Mouse (Mus musculus): ENCODE results near the gene Otud1. TPM values are rescaled to one million over a fixed set of nuclear protein-coding genes. Genes with fewer than 3 reads are reported as not detected.

The Otud1 gene
- polyA plus RNA-seq (2015; fragmentation: Nextera tagmentation; extraction: Ambion mirVana): 1.4 TPM in 2 replicates

DNA sequence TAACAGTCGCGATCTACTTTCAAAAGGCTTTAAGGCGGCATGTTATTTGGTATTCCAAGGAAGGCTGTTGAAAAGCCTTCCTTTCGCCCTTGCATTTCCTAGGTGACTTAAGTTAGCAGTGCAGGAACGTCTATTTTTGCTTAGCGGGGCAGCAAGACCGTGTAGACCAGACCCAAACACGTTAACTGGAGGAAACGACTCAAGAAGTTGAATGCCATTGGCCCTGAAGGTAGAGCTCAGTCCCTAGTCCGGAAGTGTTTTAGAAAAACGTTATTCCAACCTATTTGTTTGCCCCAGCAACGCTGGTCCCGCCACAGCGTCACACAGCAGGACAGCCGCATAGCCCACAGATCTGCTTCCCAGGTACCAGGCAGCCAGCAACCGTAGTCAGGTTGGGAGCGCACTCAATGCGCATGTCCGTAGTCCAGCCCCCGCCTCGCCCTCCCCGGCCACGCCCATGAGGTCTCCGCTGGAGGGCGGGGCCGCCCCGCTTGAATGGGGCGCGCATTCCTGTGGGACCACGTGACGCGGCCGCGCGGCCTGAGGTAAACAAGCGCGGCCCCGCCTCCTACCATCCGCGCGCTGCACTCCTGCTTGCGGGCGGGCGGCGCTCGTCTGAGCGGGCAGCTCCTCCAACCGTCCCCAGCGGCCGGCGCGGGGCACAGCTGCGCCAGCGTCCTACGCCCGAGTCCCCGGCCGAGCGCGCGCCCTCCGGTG, at the start of gene Otud1:
Otud1 (plus strand) TSS at position 595 of the 717 bp plus-strand sequence.
- Histone ChIP-seq H3K27ac (ENCODE audit: low read length) (peak within 1 kb of the TSS; percentile 87), H3K4me3 (ENCODE audit: low read length) (peak within 1 kb of the TSS; percentile 77), H3K9me3 (ENCODE audit: low read length) (no peaks in the 10 kb centered on the region), H3K4me1 (ENCODE audit: insufficient read depth, low read length) (peaks cover 7% of the 10 kb centered on the region), H3K4me2 (replicated peaks; ENCODE audit: low read depth, low read length) (peak within 1 kb of the TSS; percentile 88), H3K27me3 (ENCODE audit: insufficient read depth, low read length) (peaks cover 12% of the 10 kb centered on the region), H3K9ac (replicated peaks; ENCODE audit: low read length) (peak within 1 kb of the TSS; percentile 84), H3K36me3 (ENCODE audit: insufficient read depth, low read length) (no peaks in the 10 kb centered on the region)
- 1% methylated on average over 49 of the region's 62 CpGs for whole genome bisulfite sequencing
- ATAC-seq (ENCODE audit: low FRiP score, low TSS enrichment): peak; percentile 99

DNA sequence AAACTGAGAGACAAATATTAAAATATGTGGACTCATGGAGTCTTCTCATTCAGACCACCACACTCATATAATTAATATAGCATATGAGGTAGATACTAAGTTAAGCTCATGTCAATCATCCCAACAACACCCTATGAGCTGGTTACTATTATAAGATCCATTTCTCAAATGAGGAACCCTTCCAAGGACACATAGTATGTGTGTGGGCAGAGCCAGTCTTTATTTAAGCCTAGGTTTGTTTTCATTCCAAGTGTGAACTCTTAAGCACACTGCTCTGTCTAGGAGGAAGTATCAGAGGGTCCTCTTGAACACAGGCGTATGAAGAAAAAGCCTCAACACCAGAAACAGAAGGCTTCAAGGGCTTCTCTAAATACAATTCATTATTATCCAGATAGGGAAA, 49.7 kb upstream of the Otud1 start:
- Histone ChIP-seq H3K27me3 (ENCODE audit: insufficient read depth, low read length) (no peaks in the 10 kb centered on the region), H3K4me2 (replicated peaks; ENCODE audit: low read depth, low read length) (no peak overlapping the region), H3K9ac (replicated peaks; ENCODE audit: low read length) (no peak overlapping the region), H3K27ac (ENCODE audit: low read length) (no peak overlapping the region), H3K36me3 (ENCODE audit: insufficient read depth, low read length) (no peaks in the 10 kb centered on the region), H3K9me3 (ENCODE audit: low read length) (no peaks in the 10 kb centered on the region), H3K4me1 (ENCODE audit: insufficient read depth, low read length) (no peaks in the 10 kb centered on the region), H3K4me3 (ENCODE audit: low read length) (no peak overlapping the region)
- ATAC-seq (ENCODE audit: low FRiP score, low TSS enrichment): no peak
- WGBS: 75% methylated on average over 1 of the region's 1 CpGs

DNA sequence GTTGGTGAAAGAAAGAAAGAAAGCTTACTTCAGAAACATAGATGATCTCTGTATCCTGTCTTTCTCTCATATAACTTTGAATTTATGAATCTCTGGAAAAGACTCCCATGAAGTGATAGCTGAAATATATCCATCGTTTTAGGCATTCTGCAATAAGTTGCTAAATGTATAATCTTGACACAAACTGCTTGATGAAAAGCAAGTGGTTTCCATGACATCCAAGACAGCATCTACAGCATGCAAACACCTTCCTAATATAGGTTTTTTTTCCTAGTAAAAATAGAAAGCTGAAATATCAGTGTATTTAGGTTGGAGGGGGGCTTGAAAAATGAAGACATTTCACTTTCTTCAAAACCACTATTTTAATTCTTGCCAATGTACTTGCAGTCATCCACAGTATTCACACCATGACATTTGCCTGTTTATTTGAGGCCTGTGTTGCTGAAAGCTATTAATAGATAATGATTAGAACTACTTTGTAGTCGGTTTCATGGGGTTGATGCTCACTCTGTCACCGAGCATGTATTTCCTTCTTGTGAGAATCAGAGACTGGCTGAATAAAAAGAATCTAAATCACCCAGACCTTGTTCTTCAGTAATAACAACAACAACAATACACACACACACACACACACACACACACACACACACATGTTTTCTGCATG, 49.0 kb upstream of the Otud1 start:
- Histone ChIP-seq H3K27ac (ENCODE audit: low read length) (no peak overlapping the region), H3K4me3 (ENCODE audit: low read length) (no peak overlapping the region), H3K27me3 (ENCODE audit: insufficient read depth, low read length) (no peaks in the 10 kb centered on the region), H3K4me1 (ENCODE audit: insufficient read depth, low read length) (no peaks in the 10 kb centered on the region), H3K9me3 (ENCODE audit: low read length) (no peaks in the 10 kb centered on the region), H3K36me3 (ENCODE audit: insufficient read depth, low read length) (no peaks in the 10 kb centered on the region), H3K9ac (replicated peaks; ENCODE audit: low read length) (no peak overlapping the region), H3K4me2 (replicated peaks; ENCODE audit: low read depth, low read length) (no peak overlapping the region)
- ATAC-seq (ENCODE audit: low FRiP score, low TSS enrichment): no peak
- 82% methylated on average over 3 of the region's 3 CpGs for WGBS

DNA sequence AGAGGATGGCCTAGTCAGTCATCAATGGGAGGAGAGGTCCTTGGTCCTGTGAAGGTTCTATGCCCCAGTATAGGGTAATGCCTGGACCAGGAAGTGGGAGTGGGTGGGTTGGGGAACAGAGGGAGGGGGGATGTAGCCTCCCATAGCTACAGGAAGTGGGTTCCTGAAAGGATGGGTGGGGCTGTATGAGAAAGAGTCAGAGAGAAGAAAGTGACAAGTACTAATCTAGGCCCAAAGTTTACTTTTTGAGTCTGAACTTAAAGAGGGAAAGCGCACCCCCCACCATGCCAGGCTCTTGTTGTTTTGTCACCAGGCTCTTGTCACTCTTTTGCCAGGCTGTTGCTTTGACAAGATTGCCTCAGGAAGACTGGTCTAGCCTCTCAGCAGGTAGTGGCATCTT, 35.5 kb upstream of the Otud1 start:
- ATAC-seq (ENCODE audit: low FRiP score, low TSS enrichment): no peak
- Histone ChIP-seq H3K4me3 (ENCODE audit: low read length) (no peak overlapping the region), H3K9ac (replicated peaks; ENCODE audit: low read length) (no peak overlapping the region), H3K9me3 (ENCODE audit: low read length) (peaks cover 3% of the 10 kb centered on the region; the same call in 1 of the 2 replicates), H3K27ac (ENCODE audit: low read length) (no peak overlapping the region), H3K27me3 (ENCODE audit: insufficient read depth, low read length) (no peaks in the 10 kb centered on the region), H3K36me3 (ENCODE audit: insufficient read depth, low read length) (no peaks in the 10 kb centered on the region), H3K4me1 (ENCODE audit: insufficient read depth, low read length) (no peaks in the 10 kb centered on the region), H3K4me2 (replicated peaks; ENCODE audit: low read depth, low read length) (no peak overlapping the region)
- 95% methylated on average over 1 of the region's 1 CpGs for WGBS

DNA sequence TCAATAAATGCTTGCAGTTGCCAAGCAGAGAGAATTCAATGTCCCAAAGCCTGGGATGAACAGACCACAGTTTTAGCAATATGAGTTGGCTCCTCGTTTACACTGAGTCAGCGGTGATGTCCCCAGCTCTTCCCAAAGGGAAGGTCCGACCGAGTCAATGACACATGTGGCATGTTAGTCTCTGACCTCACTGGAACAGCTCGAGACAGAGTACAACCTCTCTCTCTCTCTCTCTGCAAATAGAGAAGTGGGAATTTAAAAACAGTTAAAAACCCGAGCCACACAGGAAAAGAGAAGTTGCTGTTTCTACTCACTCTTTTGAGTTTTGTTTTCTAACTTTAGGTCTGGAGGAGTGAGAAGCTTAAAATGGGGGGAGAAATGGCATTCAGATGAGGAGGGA, 30.5 kb upstream of the Otud1 start:
- 81% methylated on average over 6 of the region's 6 CpGs for WGBS
- Histone ChIP-seq H3K27me3 (ENCODE audit: insufficient read depth, low read length) (no peaks in the 10 kb centered on the region), H3K9me3 (ENCODE audit: low read length) (peaks cover 3% of the 10 kb centered on the region; the same call in 1 of the 2 replicates), H3K4me3 (ENCODE audit: low read length) (no peak overlapping the region), H3K4me2 (replicated peaks; ENCODE audit: low read depth, low read length) (no peak overlapping the region), H3K4me1 (ENCODE audit: insufficient read depth, low read length) (no peaks in the 10 kb centered on the region), H3K9ac (replicated peaks; ENCODE audit: low read length) (no peak overlapping the region), H3K36me3 (ENCODE audit: insufficient read depth, low read length) (no peaks in the 10 kb centered on the region), H3K27ac (ENCODE audit: low read length) (no peak overlapping the region)
- ATAC-seq (ENCODE audit: low FRiP score, low TSS enrichment): no peak

DNA sequence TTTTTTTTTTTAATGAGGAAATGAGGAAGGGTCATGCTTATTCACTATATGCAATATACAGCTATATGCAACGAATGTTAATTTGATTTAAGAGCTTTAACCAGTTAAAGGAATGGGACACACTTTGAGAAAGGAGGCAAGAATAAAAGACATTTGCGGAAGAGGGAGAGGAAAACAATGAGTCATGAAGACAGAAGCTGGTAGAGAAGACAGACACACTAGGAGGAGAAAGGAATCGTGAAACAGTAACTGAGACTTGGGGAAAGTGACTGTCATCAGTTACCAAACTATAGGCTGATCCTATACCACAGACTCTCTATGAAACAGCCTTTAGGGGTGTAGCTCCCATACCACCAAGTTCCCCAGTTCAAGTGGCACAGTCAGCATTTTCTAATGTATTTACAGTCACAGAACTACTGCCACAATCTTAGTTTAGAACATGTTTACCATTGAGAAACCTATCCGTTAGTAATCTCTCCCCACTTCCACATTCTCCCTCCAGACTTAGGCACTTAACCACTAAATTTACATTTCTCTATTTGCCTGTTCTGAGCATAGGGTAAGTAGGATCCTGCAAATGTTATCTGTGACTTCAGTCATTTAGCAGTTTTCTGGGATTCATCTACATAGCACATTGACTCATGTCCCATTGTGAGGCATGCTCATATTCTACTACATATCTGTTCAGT, 29.5 kb upstream of the Otud1 start:
- Histone ChIP-seq H3K27ac (ENCODE audit: low read length) (no peak overlapping the region), H3K4me2 (replicated peaks; ENCODE audit: low read depth, low read length) (no peak overlapping the region), H3K9ac (replicated peaks; ENCODE audit: low read length) (no peak overlapping the region), H3K9me3 (ENCODE audit: low read length) (peaks cover 3% of the 10 kb centered on the region; the same call in 1 of the 2 replicates), H3K36me3 (ENCODE audit: insufficient read depth, low read length) (no peaks in the 10 kb centered on the region), H3K4me1 (ENCODE audit: insufficient read depth, low read length) (no peaks in the 10 kb centered on the region), H3K4me3 (ENCODE audit: low read length) (no peak overlapping the region), H3K27me3 (ENCODE audit: insufficient read depth, low read length) (no peaks in the 10 kb centered on the region)
- WGBS: 87% methylated on average over 4 of the region's 4 CpGs
- no peak for ATAC-seq (ENCODE audit: low FRiP score, low TSS enrichment)

DNA sequence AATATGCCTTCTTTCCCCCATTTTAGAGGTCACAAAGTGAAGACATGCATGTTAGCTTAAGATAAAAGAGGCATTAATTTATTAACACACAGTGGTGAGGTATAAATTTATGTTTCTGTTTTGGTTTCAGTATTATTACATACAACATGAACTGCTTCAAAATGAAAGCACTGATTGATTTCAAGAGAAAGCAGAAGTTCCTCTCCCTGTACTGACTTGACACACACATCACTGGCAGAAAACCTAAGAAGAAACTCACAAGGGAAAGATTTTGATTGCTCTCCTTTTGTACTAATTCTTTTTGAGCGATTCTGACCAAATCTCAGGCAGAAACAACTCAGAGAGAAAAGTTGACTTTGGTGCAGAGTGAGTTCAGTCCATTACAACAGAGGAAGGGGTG, 27.0 kb upstream of the Otud1 start:
- no peaks in the 10 kb centered on the region for H3K36me3 ChIP-seq (ENCODE audit: insufficient read depth, low read length)
- no peak overlapping the region for H3K27ac ChIP-seq (ENCODE audit: low read length)
- H3K9me3 ChIP-seq (ENCODE audit: low read length): peaks cover 2% of the 10 kb centered on the region; the same call in 1 of the 2 replicates
- H3K4me3 ChIP-seq (ENCODE audit: low read length): no peak overlapping the region
- H3K27me3 ChIP-seq (ENCODE audit: insufficient read depth, low read length): no peaks in the 10 kb centered on the region
- no peak for ATAC-seq (ENCODE audit: low FRiP score, low TSS enrichment)
- WGBS: 78% methylated on average over 1 of the region's 1 CpGs
- H3K4me2 ChIP-seq (replicated peaks; ENCODE audit: low read depth, low read length): no peak overlapping the region
- H3K4me1 ChIP-seq (ENCODE audit: insufficient read depth, low read length): no peaks in the 10 kb centered on the region
- H3K9ac ChIP-seq (replicated peaks; ENCODE audit: low read length): no peak overlapping the region

DNA sequence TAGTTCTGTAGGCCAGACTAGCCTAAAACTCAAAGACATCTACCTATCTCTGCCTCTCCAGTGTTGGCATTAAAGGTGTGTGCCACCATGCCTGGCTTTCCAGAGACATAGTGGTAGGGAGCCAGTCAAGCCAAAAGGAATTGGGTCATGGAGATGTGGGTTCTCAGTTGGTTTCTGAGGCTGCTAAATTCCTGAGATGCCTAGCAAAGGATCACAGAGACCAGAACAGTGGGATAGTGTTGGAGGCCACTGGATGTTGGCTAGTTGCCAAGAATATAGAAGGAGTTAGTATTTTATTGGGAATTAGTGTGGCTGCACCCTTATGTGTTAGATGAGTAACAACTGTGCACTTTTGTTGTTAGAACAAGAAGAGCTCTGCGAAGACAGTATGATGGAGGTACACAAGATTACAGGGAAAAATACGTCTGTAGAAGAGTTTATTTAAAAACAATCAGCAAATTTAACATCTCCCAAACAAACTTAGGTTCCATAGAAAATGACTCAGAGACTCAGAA, 24.1 kb upstream of the Otud1 start:
- no peaks in the 10 kb centered on the region for H3K4me1 ChIP-seq (ENCODE audit: insufficient read depth, low read length)
- H3K4me2 ChIP-seq (replicated peaks; ENCODE audit: low read depth, low read length): no peak overlapping the region
- WGBS: 67% methylated on average over 2 of the region's 2 CpGs
- no peak for ATAC-seq (ENCODE audit: low FRiP score, low TSS enrichment)
- H3K9ac ChIP-seq (replicated peaks; ENCODE audit: low read length): no peak overlapping the region
- no peaks in the 10 kb centered on the region for H3K27me3 ChIP-seq (ENCODE audit: insufficient read depth, low read length)
- no peak overlapping the region for H3K4me3 ChIP-seq (ENCODE audit: low read length)
- no peak overlapping the region for H3K27ac ChIP-seq (ENCODE audit: low read length)
- H3K9me3 ChIP-seq (ENCODE audit: low read length): no peaks in the 10 kb centered on the region
- no peaks in the 10 kb centered on the region for H3K36me3 ChIP-seq (ENCODE audit: insufficient read depth, low read length)

DNA sequence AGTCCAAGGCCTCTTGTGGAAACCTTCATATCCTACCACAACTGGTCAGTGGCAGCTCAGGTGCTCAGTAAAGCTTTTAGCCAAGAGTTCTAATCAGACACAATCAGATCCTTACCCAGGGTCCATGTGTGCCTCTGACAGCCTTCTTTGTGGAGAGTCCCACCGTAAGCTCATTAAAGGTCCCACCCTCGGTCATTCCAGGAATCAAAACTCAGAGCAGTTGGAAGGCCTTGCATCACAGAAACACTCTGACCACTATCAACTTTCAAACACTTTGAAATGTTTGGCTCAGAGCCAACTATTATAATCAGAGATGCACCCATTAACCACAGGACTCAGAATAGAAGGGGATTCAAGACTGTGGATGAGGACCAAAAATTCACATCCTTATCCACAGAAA, 12.4 kb upstream of the Otud1 start:
- H3K27ac ChIP-seq (ENCODE audit: low read length): no peak overlapping the region
- WGBS: 79% methylated on average over 2 of the region's 2 CpGs
- ATAC-seq (ENCODE audit: low FRiP score, low TSS enrichment): no peak

More for the DNA sequence above, 12.4 kb upstream of the Otud1 start:
- Histone ChIP-seq H3K9me3 (ENCODE audit: low read length) (no peaks in the 10 kb centered on the region), H3K27me3 (ENCODE audit: insufficient read depth, low read length) (no peaks in the 10 kb centered on the region), H3K4me2 (replicated peaks; ENCODE audit: low read depth, low read length) (no peak overlapping the region), H3K9ac (replicated peaks; ENCODE audit: low read length) (no peak overlapping the region), H3K4me3 (ENCODE audit: low read length) (no peak overlapping the region), H3K36me3 (ENCODE audit: insufficient read depth, low read length) (no peaks in the 10 kb centered on the region), H3K4me1 (ENCODE audit: insufficient read depth, low read length) (no peaks in the 10 kb centered on the region)

Measured in kidney, embryonic 16.5 days (tissue).